Mouse (Mus musculus) G1E (cell line): ENCODE data around the gene Lrmda.

ENCODE experiments used
- CTCF ChIP-seq: IDR thresholded peaks from 2 replicates; pipeline ENCODE4 v1.5.1; 2012; ENCODE audit warnings: low read depth, low read length, inconsistent platforms, mixed read lengths
- TAL1 ChIP-seq: conservative IDR thresholded peaks from 2 replicates; pipeline ENCODE4 v1.6.1; 2012; ENCODE audit warnings: low read depth, low read length, inconsistent platforms, mixed read lengths

DNA sequence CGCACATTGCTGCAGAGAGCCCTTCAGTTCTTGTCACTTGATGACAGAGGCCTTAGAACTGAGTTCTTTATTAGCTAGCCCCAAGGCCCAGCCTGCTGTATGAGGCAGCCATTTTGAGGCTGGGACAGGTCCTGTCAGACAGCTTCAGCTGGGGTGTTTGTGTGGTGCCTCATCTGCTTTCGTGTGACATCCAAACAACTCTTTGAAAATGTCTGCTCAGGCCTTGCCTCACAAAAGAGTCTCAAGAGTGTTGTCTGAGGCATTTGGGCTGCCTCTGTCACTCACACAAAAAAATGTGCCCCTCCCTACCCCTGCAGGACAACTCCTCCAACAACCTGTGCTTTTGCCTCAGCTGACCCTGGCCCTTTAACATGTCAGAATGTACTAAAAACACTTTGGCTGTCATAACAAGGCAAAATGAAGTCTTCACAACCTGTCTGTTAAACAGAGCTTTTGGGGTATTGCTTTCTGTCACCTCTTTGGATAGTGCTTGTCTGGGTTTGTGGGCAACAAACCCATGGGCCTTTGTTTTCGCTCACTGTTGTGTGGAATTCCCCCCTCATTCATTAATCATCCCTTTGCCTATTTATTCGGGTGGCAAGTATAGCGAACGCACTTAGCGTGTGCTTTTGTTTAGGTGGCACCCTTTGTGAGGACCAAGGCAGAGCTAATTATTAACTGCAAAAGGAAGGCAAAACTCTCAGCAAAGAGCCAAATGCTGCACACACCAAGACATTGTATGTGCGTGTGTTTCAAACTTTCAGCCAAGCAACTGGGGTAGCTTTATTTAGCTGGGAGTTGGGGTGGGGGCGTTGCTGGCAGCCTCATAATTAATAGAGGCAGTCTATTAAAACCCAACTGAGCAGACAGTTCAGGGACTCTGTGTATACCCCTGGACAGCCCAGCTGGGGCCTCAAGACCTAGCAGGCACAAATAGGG is 660.5 kb downstream of the Lrmda start:
- TF ChIP-seq TAL1 (no peak), CTCF (no peak)
